Mouse (Mus musculus) forebrain, embryonic 13.5 days (tissue): ENCODE measurements around the gene Zcchc14. TPM values are rescaled to one million over a fixed set of nuclear protein-coding genes. Genes with fewer than 3 reads are reported as not detected.

Experiments
- ATAC-seq: fragments of 200-750 bp; cut with Nextera tagmentation; 2 replicates; pipeline ENCODE4 v1.8.0; 2017
- H3K27ac ChIP-seq: fragments of 300-500 bp; sonication (generic); 2 replicates; pipeline ENCODE4 v1.5.1; 2015; ENCODE audit warnings: inconsistent platforms, mild to moderate bottlenecking, moderate library complexity
- H3K27me3 ChIP-seq: fragments of 300-500 bp; sonication (generic); 2 replicates; pipeline ENCODE4 v1.6.1; 2015; ENCODE audit warnings: mild to moderate bottlenecking, inconsistent platforms
- H3K36me3 ChIP-seq: fragments of 300-500 bp; sonication (generic); 2 replicates; pipeline ENCODE4 v1.6.1; 2015; ENCODE audit warnings: mild to moderate bottlenecking, inconsistent platforms; ENCODE audit not compliant: poor library complexity, severe bottlenecking
- H3K4me1 ChIP-seq: fragments of 300-500 bp; sonication (generic); 2 replicates; pipeline ENCODE4 v1.6.1; 2015; ENCODE audit warnings: inconsistent platforms
- H3K4me2 ChIP-seq: fragments of 300-500 bp; sonication (generic); 2 replicates; pipeline ENCODE4 v1.6.1; 2015; ENCODE audit warnings: inconsistent platforms, mild to moderate bottlenecking, moderate library complexity
- H3K4me3 ChIP-seq: fragments of 300-500 bp; sonication (generic); 2 replicates; pipeline ENCODE4 v1.5.1; 2015; ENCODE audit warnings: mild to moderate bottlenecking, inconsistent platforms
- H3K9ac ChIP-seq: fragments of 300-500 bp; sonication (generic); 2 replicates; pipeline ENCODE4 v1.6.1; 2015; ENCODE audit warnings: mild to moderate bottlenecking, inconsistent platforms
- H3K9me3 ChIP-seq: fragments of 300-500 bp; sonication (generic); replicated peaks from 2 replicates; pipeline ENCODE4 v1.6.1; 2016; ENCODE audit warnings: inconsistent platforms
- WGBS: fragments of 180-500 bp; shearing (Covaris S2); methylation state at CpG from one replicate; pipeline ENCODE4 v1.1.7; 2015; 5-methylcytosine and 5-hydroxymethylcytosine counted together
- polyA plus RNA-seq: library from polyadenylated mRNA; unstranded; fragments of >200 nt; fragmentation: Nextera tagmentation; extraction: Ambion mirVana; gene quantifications from 2 replicates; pipeline ENCODE4 v1.2.1, GENCODE M21; 2015

Gene Zcchc14
- polyA plus RNA-seq, 1 experiment from 2014 or later, result 30.0 TPM

DNA sequence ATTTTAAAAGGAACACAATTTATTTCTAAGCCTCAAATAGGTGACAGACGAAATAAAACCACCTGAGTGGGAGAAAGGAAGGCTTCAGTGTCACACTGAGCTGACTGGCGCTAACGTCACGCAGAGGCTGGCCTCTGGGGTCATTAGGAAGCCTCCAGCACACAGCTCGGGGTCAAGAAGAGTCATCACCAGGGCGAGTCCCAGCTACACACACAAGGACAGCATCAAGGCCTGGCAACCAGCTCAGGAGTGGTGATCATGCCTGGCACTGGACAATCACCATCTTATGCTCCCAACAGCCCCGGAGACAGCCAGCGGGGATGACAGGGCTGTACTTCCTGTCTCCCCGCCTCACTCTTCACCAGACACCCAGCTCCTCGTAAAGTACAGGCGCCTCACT, 95.0 kb downstream of the Zcchc14 start:
- Histone ChIP-seq H3K4me1 (no peaks in the 10 kb centered on the region), H3K36me3 (peaks cover 64% of the 10 kb centered on the region), H3K9ac (no peak overlapping the region), H3K9me3 (no peaks in the 10 kb centered on the region), H3K4me2 (no peak overlapping the region), H3K27ac (no peak overlapping the region), H3K4me3 (no peak overlapping the region), H3K27me3 (no peaks in the 10 kb centered on the region)
- no peak for ATAC-seq
- WGBS, result 90% methylated on average over 11 of the region's 11 CpGs

DNA sequence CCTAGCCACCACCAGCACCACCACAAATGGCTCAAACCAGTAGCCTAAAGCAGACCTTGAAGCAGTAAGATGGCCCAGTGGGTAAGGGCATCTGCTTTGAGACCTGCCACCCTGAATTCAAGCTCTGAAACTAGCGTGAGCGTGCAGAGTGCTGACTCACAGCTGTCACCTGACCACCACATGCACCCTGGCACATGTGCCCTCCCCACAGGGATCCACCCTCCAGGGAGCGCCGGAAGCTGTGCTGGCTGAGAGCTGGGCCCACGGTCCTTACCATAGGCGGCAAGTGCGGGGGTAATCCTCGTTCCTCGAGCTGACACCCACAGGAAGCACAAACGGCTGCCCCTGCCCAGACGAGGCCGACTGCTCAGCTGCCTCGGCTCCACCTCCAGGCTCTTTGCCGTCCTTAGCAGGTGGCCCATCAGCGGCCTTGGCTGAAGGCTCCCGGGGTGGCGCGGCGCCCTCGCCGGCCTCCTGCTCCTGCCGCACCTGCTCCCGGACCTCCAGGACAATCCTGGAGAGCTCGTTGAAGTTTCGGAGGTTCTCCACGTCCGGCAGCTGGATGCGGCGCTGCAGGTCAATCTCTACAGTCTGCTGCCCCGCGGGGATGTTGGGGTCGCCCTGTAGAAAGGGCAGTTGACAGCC, 98.7 kb downstream of the Zcchc14 start:
- 95% methylated on average over 32 of the region's 32 CpGs for WGBS

DNA sequence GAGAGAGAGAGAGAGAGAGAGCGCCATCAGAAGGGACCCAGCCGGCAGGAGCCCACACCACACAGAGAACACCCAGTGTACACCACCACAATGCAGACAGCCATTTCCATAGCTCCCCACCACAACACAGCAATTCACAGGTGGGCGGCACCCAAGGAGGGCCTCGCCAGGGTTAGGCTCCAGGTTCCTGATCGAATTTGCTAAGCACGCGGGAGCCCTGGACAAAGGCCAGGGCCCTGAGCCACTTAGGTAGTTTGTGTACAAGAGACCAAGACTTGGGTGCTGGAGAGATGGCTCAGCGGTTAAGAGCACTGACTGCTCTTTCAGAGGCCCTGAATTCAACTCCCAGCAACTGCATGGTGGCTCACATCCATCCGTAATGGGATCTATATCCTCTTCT, 100.2 kb downstream of the Zcchc14 start:
- Histone ChIP-seq H3K4me3 (no peak overlapping the region), H3K9me3 (no peaks in the 10 kb centered on the region), H3K27ac (no peak overlapping the region), H3K9ac (no peak overlapping the region), H3K4me2 (no peak overlapping the region), H3K4me1 (no peaks in the 10 kb centered on the region), H3K36me3 (peaks cover 75% of the 10 kb centered on the region), H3K27me3 (no peaks in the 10 kb centered on the region)
- ATAC-seq, result no peak
- 91% methylated on average over 9 of the region's 9 CpGs for WGBS

More for the DNA sequence above, 98.7 kb downstream of the Zcchc14 start:
- Histone ChIP-seq H3K27me3 (no peaks in the 10 kb centered on the region), H3K9ac (no peak overlapping the region), H3K4me2 (no peak overlapping the region), H3K4me3 (no peak overlapping the region), H3K36me3 (peaks cover 88% of the 10 kb centered on the region), H3K27ac (no peak overlapping the region), H3K4me1 (no peaks in the 10 kb centered on the region), H3K9me3 (no peaks in the 10 kb centered on the region)
- ATAC-seq, result no peak

DNA sequence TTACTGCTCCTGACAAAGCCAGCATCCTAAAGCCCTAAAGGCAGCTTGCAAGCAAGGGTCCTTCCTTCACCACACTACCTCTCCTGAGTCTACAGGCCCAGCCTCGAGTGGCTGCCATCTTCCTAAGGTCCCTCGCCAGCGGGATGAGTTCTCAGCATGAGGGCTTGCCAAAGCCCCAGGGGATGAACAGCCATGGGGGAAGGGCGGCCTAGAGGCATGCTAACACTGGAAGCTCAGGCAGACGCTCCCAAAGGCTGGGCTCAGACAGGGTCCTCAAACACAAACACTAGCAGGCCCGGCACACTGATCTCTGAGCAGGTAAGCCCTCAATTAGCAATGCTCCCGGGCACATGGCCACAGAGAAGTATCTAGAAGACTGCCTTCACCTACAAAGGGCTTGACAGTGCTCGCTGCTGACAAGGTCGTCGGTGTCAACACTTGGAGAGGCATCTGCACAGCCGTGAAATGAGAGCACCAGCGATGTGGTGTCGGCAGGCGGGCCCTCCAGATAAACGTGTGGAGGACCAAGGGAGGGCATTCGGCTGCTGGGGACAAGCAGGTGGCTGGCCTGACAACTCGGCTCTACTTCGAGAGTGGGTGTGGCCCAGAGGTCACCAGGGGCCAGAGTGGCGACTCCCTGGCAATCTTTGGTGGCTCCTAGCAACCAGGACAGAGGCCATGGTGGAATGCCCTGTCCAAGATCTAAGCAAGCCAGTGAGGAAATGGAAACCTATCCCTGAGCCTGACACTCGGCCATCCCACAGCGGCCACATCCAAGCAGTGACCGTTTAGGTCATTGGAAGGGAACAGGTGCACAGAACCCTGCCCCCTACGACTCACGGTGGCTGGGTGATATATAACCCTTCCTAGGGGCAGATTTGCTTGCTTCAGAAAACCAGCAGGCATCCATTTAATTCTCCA, 101.4 kb downstream of the Zcchc14 start:
- ATAC-seq, result no peak

DNA sequence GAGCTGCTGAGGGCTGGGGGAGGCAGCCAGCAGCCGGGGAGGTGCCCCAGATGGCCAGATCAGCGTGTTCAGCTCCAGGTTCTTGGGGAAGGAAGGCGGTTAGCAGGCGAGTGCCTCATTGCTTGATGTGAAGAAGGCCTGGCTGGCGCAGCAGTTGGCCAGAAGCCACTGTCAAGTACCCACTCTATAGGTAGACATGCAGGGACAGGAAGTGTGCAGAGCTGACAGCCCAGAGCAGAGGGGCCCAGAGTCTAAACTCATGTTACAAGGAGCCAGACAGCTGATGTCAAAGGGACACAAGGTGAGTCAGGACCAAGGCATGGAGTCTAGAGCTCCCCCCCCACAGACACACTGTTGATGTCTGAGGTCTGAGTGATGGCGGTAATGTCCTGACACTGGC, 102.6 kb downstream of the Zcchc14 start:
- no peaks in the 10 kb centered on the region for H3K9me3 ChIP-seq
- no peak overlapping the region for H3K9ac ChIP-seq
- 0 out of 2 replicates have a peak, but pooled peaks cover 2% of the 10 kb centered on the region for H3K4me1 ChIP-seq
- WGBS, result 88% methylated on average over 6 of the region's 6 CpGs
- no peak overlapping the region for H3K4me2 ChIP-seq
- H3K36me3 ChIP-seq, result peaks cover 60% of the 10 kb centered on the region
- no peak for ATAC-seq
- H3K4me3 ChIP-seq, result no peak overlapping the region
- no peak overlapping the region for H3K27ac ChIP-seq
- H3K27me3 ChIP-seq, result no peaks in the 10 kb centered on the region

More for the DNA sequence above, 101.4 kb downstream of the Zcchc14 start:
- H3K9ac ChIP-seq, result no peak overlapping the region; the same call in 1 of the 2 replicates
- H3K27ac ChIP-seq, result no peak overlapping the region
- 77% methylated on average over 24 of the region's 24 CpGs for WGBS
- H3K36me3 ChIP-seq, result peaks cover 70% of the 10 kb centered on the region
- H3K4me3 ChIP-seq, result no peak overlapping the region
- no peaks in the 10 kb centered on the region for H3K27me3 ChIP-seq
- H3K9me3 ChIP-seq, result no peaks in the 10 kb centered on the region
- H3K4me2 ChIP-seq, result no peak overlapping the region
- H3K4me1 ChIP-seq, result 0 out of 2 replicates have a peak, but pooled peaks cover 2% of the 10 kb centered on the region

Other genes with a start within 250 kb of the Zcchc14 start
- not detected in 2 replicates for gene 1700018B08Rik, start 108.6 kb downstream of the Zcchc14 start, polyA plus RNA-seq
- gene Fbxo31, start 74.1 kb downstream of the Zcchc14 start, polyA plus RNA-seq, result 18.6 and 19.1 TPM in 2 replicates
- 310 and 325 TPM in 2 replicates for gene Map1lc3b, start 62.5 kb downstream of the Zcchc14 start, polyA plus RNA-seq
- gene Jph3, start 76.7 kb upstream of the Zcchc14 start, polyA plus RNA-seq, result 34.9 and 36.7 TPM in 2 replicates
- gene Klhdc4, start 176.7 kb upstream of the Zcchc14 start, polyA plus RNA-seq, result 44.3 and 50.6 TPM in 2 replicates